Mouse (Mus musculus): ENCODE measurements around the gene Tmem132a. TPM values are rescaled to one million over a fixed set of nuclear protein-coding genes. Genes with fewer than 3 reads are reported as not detected.
A peak's percentile ranks its signal among the peaks of the same experiment; 100 is the strongest.

Gene Tmem132a
- total and polyA plus RNA-seq, 3 experiments = 2.9 to 22.9 TPM; not detected in 1

DNA sequence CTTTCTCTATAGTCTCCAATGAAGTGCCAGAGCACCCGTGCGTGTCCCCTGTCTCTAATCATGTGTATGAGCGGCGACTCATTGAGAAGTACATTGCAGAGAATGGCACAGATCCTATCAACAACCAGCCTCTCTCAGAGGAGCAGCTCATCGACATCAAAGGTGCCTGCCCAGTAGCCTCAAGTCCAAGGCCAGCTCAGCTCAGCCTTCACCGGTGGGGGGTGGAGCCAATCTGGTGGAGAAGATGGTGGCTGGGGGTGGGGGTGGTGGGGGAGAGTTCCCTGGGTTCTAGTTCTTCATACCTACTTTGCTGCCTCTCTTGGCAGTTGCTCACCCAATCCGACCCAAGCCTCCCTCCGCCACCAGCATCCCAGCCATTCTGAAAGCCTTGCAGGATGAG lies 27.8 kb upstream of the Tmem132a start:
- Histone ChIP-seq H3K4me1 (ENCODE audit: control insufficient read depth in 1 of 2, insufficient read depth in 2 of 2) (peaks cover 6 to 18% of the 10 kb centered on the region in 2 experiments; a peak in 3 of 4 replicates), H3K79me2 (replicated peaks; ENCODE audit: control insufficient read depth, extremely low read depth, insufficient read depth, poor library complexity, severe bottlenecking) (peaks cover 39% of the 10 kb centered on the region), H3K27ac (ENCODE audit: insufficient read depth, low read depth) (no peak overlapping the region), H3K36me3 (replicated peaks in 1 of 2; ENCODE audit: control insufficient read depth in 1 of 2, insufficient read depth in 1 of 2, low read length in 1 of 2) (peaks cover 53 to 58% of the 10 kb centered on the region in 2 experiments), H3K4me3 (replicated peaks in 1 of 3; ENCODE audit: low read depth in 2 of 3, low read length in 2 of 3, poor library complexity in 1 of 3) (no peak overlapping the region), H3K4me2 (ENCODE audit: insufficient read depth, low read depth, poor library complexity, severe bottlenecking) (no peak overlapping the region), H3K27me3 (replicated peaks) (no peaks in the 10 kb centered on the region), H3K9me3 (replicated peaks; ENCODE audit: low read length) (peaks cover 5% of the 10 kb centered on the region), H3K9ac (ENCODE audit: insufficient read depth, low read depth) (no peak overlapping the region)
- TF ChIP-seq ZMIZ1 (IDR thresholded peaks at IDR 0.05; ENCODE audit: low read depth, low read length) (no peak), RCOR1 (conservative IDR thresholded peaks at IDR 0.05; ENCODE audit: low read depth, low read length) (no peak), NELFE (IDR thresholded peaks at IDR 0.05; ENCODE audit: low read depth, low read length) (no peak), SMC3 (IDR thresholded peaks at IDR 0.05; ENCODE audit: low read depth, low read length) (no peak), CHD1 (IDR thresholded peaks at IDR 0.05; ENCODE audit: low read depth, low read length) (no peak), NRF1 (IDR thresholded peaks at IDR 0.05; ENCODE audit: low read depth, low read length) (no peak), ZNF384 (IDR thresholded peaks at IDR 0.05; ENCODE audit: low read depth, low read length) (no peak), KAT2A (IDR thresholded peaks at IDR 0.05; ENCODE audit: insufficient replicate concordance, low read length) (no peak), HCFC1 (IDR thresholded peaks at IDR 0.05; ENCODE audit: low read depth, low read length) (no peak), EP300 (IDR thresholded peaks at IDR 0.05; ENCODE audit: low read length) (no peak), USF2 (conservative IDR thresholded peaks at IDR 0.05; ENCODE audit: low read depth, low read length) (no peak)
- in situ Hi-C loops (cut with MboI; ENCODE audit: low pct_ligation_motif_present, low pct_unique_long_range_greater_than_20kb, low sequenced_read_pairs) = no loop called here
- dilution Hi-C loops (cut with MboI; ENCODE audit: extremely low pct_ligation_motif_present, extremely low pct_unique_long_range_greater_than_20kb, low sequenced_read_pairs) = no loop called here
- no peak for DNase-seq (ENCODE audit: extremely low read depth)

DNA sequence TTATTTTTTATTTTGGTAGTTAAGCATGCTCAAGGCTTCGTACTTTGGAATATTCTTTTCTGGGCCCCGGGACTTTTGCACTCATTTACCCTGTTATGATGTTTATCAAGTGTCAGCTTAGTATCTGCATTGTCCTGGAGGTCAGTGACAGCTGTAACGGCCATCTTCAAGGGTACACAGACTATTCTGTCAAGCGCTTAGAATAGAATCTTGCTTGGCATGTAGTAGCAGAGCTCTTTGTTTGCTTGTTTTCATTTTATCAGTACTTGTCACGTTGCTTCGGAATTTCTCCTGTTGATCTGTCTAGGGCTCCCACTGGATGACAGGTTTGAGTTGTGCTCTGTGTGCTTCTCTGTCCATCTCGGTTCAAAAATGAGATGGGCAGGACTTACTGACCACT lies 27.1 kb upstream of the Tmem132a start:
- Histone ChIP-seq H3K9ac (ENCODE audit: insufficient read depth, low read depth) (peak overlapping the region; percentile 85), H3K4me3 (replicated peaks in 1 of 3; ENCODE audit: low read depth in 2 of 3, low read length in 2 of 3, poor library complexity in 1 of 3) (no peak overlapping the region), H3K27me3 (replicated peaks) (no peaks in the 10 kb centered on the region), H3K9me3 (replicated peaks; ENCODE audit: low read length) (peaks cover 5% of the 10 kb centered on the region), H3K27ac (ENCODE audit: insufficient read depth, low read depth) (no peak overlapping the region), H3K36me3 (replicated peaks in 1 of 2; ENCODE audit: control insufficient read depth in 1 of 2, insufficient read depth in 1 of 2, low read length in 1 of 2) (peaks cover 47 to 51% of the 10 kb centered on the region in 2 experiments), H3K4me1 (ENCODE audit: control insufficient read depth in 1 of 2, insufficient read depth in 2 of 2) (peaks cover 6 to 18% of the 10 kb centered on the region in 2 experiments; a peak in 3 of 4 replicates), H3K79me2 (replicated peaks; ENCODE audit: control insufficient read depth, extremely low read depth, insufficient read depth, poor library complexity, severe bottlenecking) (peaks cover 39% of the 10 kb centered on the region), H3K4me2 (ENCODE audit: insufficient read depth, low read depth, poor library complexity, severe bottlenecking) (peak overlapping the region; percentile 93)
- in situ Hi-C loops (cut with MboI; ENCODE audit: low pct_ligation_motif_present, low pct_unique_long_range_greater_than_20kb, low sequenced_read_pairs) (no loop called here), dilution Hi-C loops (cut with MboI; ENCODE audit: extremely low pct_ligation_motif_present, extremely low pct_unique_long_range_greater_than_20kb, low sequenced_read_pairs) (no loop called here)
- DNase-seq (ENCODE audit: extremely low read depth) = no peak
- TF ChIP-seq HCFC1 (IDR thresholded peaks at IDR 0.05; ENCODE audit: low read depth, low read length) (no peak), MXI1 (IDR thresholded peaks at IDR 0.05; ENCODE audit: low read depth, low read length) (no peak), PAX5 (IDR thresholded peaks at IDR 0.05; ENCODE audit: low read length) (no peak), CHD2 (IDR thresholded peaks at IDR 0.05; ENCODE audit: low read length) (no peak), MEF2A (IDR thresholded peaks at IDR 0.05; ENCODE audit: borderline replicate concordance, low read depth, low read length) (no peak), GABPA (IDR thresholded peaks at IDR 0.05; ENCODE audit: insufficient replicate concordance, low read depth, low read length) (no peak), MAFK (IDR thresholded peaks at IDR 0.05; ENCODE audit: insufficient replicate concordance, low read length) (no peak)
